Mouse (Mus musculus): ENCODE measurements around the gene Obp2b. TPM values are rescaled to one million over a fixed set of nuclear protein-coding genes. Genes with fewer than 3 reads are reported as not detected.

Gene Obp2b
- polyA plus RNA-seq, 1 experiment: not detected

- H3K27ac ChIP-seq (ENCODE audit: control insufficient read depth, insufficient read depth, low read depth, low read length, poor library complexity): no peak within 1 kb of the TSS
- no peak for TF ChIP-seq CTCF (IDR thresholded peaks at IDR 0.05; ENCODE audit: control insufficient read depth, insufficient read depth, low read length)
- TF ChIP-seq POLR2A (IDR thresholded peaks at IDR 0.05; ENCODE audit: borderline replicate concordance, control insufficient read depth, low read depth, low read length): no peak
- H3K4me1 ChIP-seq (ENCODE audit: control insufficient read depth, insufficient read depth, low read length): no peaks in the 10 kb centered on the region
- 53% methylated on average over 2 of the region's 2 CpGs for WGBS
- no peak within 1 kb of the TSS for H3K4me3 ChIP-seq (replicated peaks; ENCODE audit: control insufficient read depth, low read depth, low read length)
These were observed 28.5 kb downstream of the Obp2b start, which contains the start of gene Lcn3 for GRCm38 (mm10) chr2:25765269-25765668. Gene Lcn3, plus strand, starts transcription at chr2:25765569.

- WGBS: 78% methylated on average over 4 of the region's 4 CpGs
- Histone ChIP-seq H3K4me1 (ENCODE audit: control insufficient read depth, insufficient read depth, low read length) (no peaks in the 10 kb centered on the region), H3K4me3 (replicated peaks; ENCODE audit: control insufficient read depth, low read depth, low read length) (no peak overlapping the region), H3K27ac (ENCODE audit: control insufficient read depth, insufficient read depth, low read depth, low read length, poor library complexity) (no peak overlapping the region)
- TF ChIP-seq POLR2A (IDR thresholded peaks at IDR 0.05; ENCODE audit: borderline replicate concordance, control insufficient read depth, low read depth, low read length): no peak
These were observed 31.0 kb downstream of the Obp2b start for GRCm38 (mm10) chr2:25767764-25768163.

GRCm38 (mm10) chr2:25773507-25773906, 36.7 kb downstream of the Obp2b start:
- TF ChIP-seq POLR2A (IDR thresholded peaks at IDR 0.05; ENCODE audit: borderline replicate concordance, control insufficient read depth, low read depth, low read length): no peak
- no peak for TF ChIP-seq CTCF (IDR thresholded peaks at IDR 0.05; ENCODE audit: control insufficient read depth, insufficient read depth, low read length)
- Histone ChIP-seq H3K4me3 (replicated peaks; ENCODE audit: control insufficient read depth, low read depth, low read length) (no peak overlapping the region), H3K4me1 (ENCODE audit: control insufficient read depth, insufficient read depth, low read length) (no peaks in the 10 kb centered on the region), H3K27ac (ENCODE audit: control insufficient read depth, insufficient read depth, low read depth, low read length, poor library complexity) (no peak overlapping the region)
- 77% methylated on average over 2 of the region's 2 CpGs for WGBS

- H3K27ac ChIP-seq (ENCODE audit: control insufficient read depth, insufficient read depth, low read depth, low read length, poor library complexity): no peak overlapping the region
- H3K4me1 ChIP-seq (ENCODE audit: control insufficient read depth, insufficient read depth, low read length): no peaks in the 10 kb centered on the region
- H3K4me3 ChIP-seq (replicated peaks; ENCODE audit: control insufficient read depth, low read depth, low read length): no peak overlapping the region
- 52% methylated on average over 2 of the region's 2 CpGs for WGBS
- no peak for TF ChIP-seq CTCF (IDR thresholded peaks at IDR 0.05; ENCODE audit: control insufficient read depth, insufficient read depth, low read length)
- no peak for TF ChIP-seq POLR2A (IDR thresholded peaks at IDR 0.05; ENCODE audit: borderline replicate concordance, control insufficient read depth, low read depth, low read length)
These were observed 37.8 kb downstream of the Obp2b start for GRCm38 (mm10) chr2:25774640-25775039.

- TF ChIP-seq CTCF (IDR thresholded peaks at IDR 0.05; ENCODE audit: control insufficient read depth, insufficient read depth, low read length) (no peak), POLR2A (IDR thresholded peaks at IDR 0.05; ENCODE audit: borderline replicate concordance, control insufficient read depth, low read depth, low read length) (no peak)
- Histone ChIP-seq H3K4me1 (ENCODE audit: control insufficient read depth, insufficient read depth, low read length) (no peaks in the 10 kb centered on the region), H3K27ac (ENCODE audit: control insufficient read depth, insufficient read depth, low read depth, low read length, poor library complexity) (no peak overlapping the region), H3K4me3 (replicated peaks; ENCODE audit: control insufficient read depth, low read depth, low read length) (no peak overlapping the region)
- 62% methylated on average over 3 of the region's 3 CpGs for WGBS
These were observed 39.2 kb downstream of the Obp2b start for GRCm38 (mm10) chr2:25775991-25776390.

GRCm38 (mm10) chr2:25776717-25777116, 39.9 kb downstream of the Obp2b start, which contains the start of gene Lcn11:
Gene Lcn11, plus strand, starts transcription at chr2:25777017.
- whole genome bisulfite sequencing: 80% methylated on average over 1 of the region's 1 CpGs
- Histone ChIP-seq H3K4me1 (ENCODE audit: control insufficient read depth, insufficient read depth, low read length) (no peaks in the 10 kb centered on the region), H3K4me3 (replicated peaks; ENCODE audit: control insufficient read depth, low read depth, low read length) (no peak within 1 kb of the TSS), H3K27ac (ENCODE audit: control insufficient read depth, insufficient read depth, low read depth, low read length, poor library complexity) (no peak within 1 kb of the TSS)
- TF ChIP-seq CTCF (IDR thresholded peaks at IDR 0.05; ENCODE audit: control insufficient read depth, insufficient read depth, low read length) (no peak), POLR2A (IDR thresholded peaks at IDR 0.05; ENCODE audit: borderline replicate concordance, control insufficient read depth, low read depth, low read length) (no peak)

DNA sequence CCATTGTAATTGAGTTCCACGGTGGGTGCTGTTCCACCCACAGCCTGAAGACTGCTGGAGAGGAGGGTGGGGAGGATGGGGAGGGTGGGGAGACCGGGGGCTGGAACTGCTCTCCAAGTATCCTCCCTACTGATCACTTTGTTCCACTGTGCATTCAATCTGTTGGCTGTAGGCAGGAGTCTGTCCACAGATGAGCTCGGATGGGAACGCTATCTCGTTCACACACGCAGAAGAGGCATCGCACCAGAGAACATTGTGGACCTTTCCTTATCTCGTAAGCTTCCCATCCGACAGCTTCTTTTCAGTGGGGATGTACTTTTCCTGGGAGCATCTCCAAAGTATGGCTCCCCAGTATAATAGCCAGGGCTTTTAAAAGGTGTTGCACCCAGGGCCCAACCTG, 42.3 kb downstream of the Obp2b start:
- Histone ChIP-seq H3K4me3 (replicated peaks; ENCODE audit: control insufficient read depth, low read depth, low read length) (no peak overlapping the region), H3K27ac (ENCODE audit: control insufficient read depth, insufficient read depth, low read depth, low read length, poor library complexity) (no peak overlapping the region), H3K4me1 (ENCODE audit: control insufficient read depth, insufficient read depth, low read length) (no peaks in the 10 kb centered on the region)
- WGBS: 81% methylated on average over 9 of the region's 9 CpGs
- TF ChIP-seq POLR2A (IDR thresholded peaks at IDR 0.05; ENCODE audit: borderline replicate concordance, control insufficient read depth, low read depth, low read length) (no peak), CTCF (IDR thresholded peaks at IDR 0.05; ENCODE audit: control insufficient read depth, insufficient read depth, low read length) (no peak)

- TF ChIP-seq CTCF (IDR thresholded peaks at IDR 0.05; ENCODE audit: control insufficient read depth, insufficient read depth, low read length): no peak
- TF ChIP-seq POLR2A (IDR thresholded peaks at IDR 0.05; ENCODE audit: borderline replicate concordance, control insufficient read depth, low read depth, low read length): no peak
- WGBS: 49% methylated on average over 4 of the region's 4 CpGs
- Histone ChIP-seq H3K27ac (ENCODE audit: control insufficient read depth, insufficient read depth, low read depth, low read length, poor library complexity) (no peak overlapping the region), H3K4me3 (replicated peaks; ENCODE audit: control insufficient read depth, low read depth, low read length) (no peak overlapping the region), H3K4me1 (ENCODE audit: control insufficient read depth, insufficient read depth, low read length) (no peaks in the 10 kb centered on the region)
These were observed 44.1 kb downstream of the Obp2b start for GRCm38 (mm10) chr2:25780921-25781320.

GRCm38 (mm10) chr2:25781957-25782356, 45.1 kb downstream of the Obp2b start, which contains the start of gene Gm13539:
Gene Gm13539, plus strand, starts transcription at chr2:25782257.
- TF ChIP-seq POLR2A (IDR thresholded peaks at IDR 0.05; ENCODE audit: borderline replicate concordance, control insufficient read depth, low read depth, low read length) (no peak), CTCF (IDR thresholded peaks at IDR 0.05; ENCODE audit: control insufficient read depth, insufficient read depth, low read length) (no peak)
- 77% methylated on average over 3 of the region's 3 CpGs for WGBS
- no peak within 1 kb of the TSS for H3K4me3 ChIP-seq (replicated peaks; ENCODE audit: control insufficient read depth, low read depth, low read length)
- no peak within 1 kb of the TSS for H3K27ac ChIP-seq (ENCODE audit: control insufficient read depth, insufficient read depth, low read depth, low read length, poor library complexity)
- H3K4me1 ChIP-seq (ENCODE audit: control insufficient read depth, insufficient read depth, low read length): no peaks in the 10 kb centered on the region
